Mouse (Mus musculus): ENCODE data around the gene Pla2g4d. TPM values are rescaled to one million over a fixed set of nuclear protein-coding genes. Genes with fewer than 3 reads are reported as not detected.

The Pla2g4d gene
- polyA plus RNA-seq (2015; fragmentation: Nextera tagmentation; extraction: Ambion mirVana): 0.45 and 0.48 TPM in 2 replicates

- no peaks in the 10 kb centered on the region for H3K9me3 ChIP-seq
- ATAC-seq (ENCODE audit: insufficient number of reproducible peaks, low FRiP score, low TSS enrichment, low read depth): no peak
- no peak within 1 kb of the TSS for H3K4me3 ChIP-seq
- 66% methylated on average over 5 of the region's 5 CpGs for WGBS
- no peaks in the 10 kb centered on the region for H3K27me3 ChIP-seq
- no peak within 1 kb of the TSS for H3K4me2 ChIP-seq
- no peak within 1 kb of the TSS for H3K27ac ChIP-seq
- no peaks in the 10 kb centered on the region for H3K36me3 ChIP-seq
- H3K4me1 ChIP-seq: peaks cover 1% of the 10 kb centered on the region; the same call in 1 of the 2 replicates
- no peak within 1 kb of the TSS for H3K9ac ChIP-seq
Observed at GRCm38 (mm10) chr2:120288995-120289394, at the start of gene Pla2g4d. TSS of gene Pla2g4d (minus strand) at chr2:120289197.

- H3K9ac ChIP-seq: no peak overlapping the region
- peaks cover 84% of the 10 kb centered on the region for H3K36me3 ChIP-seq
- no peak overlapping the region for H3K4me2 ChIP-seq
- no peak for ATAC-seq (ENCODE audit: insufficient number of reproducible peaks, low FRiP score, low TSS enrichment, low read depth)
- H3K4me3 ChIP-seq: no peak overlapping the region
- WGBS: 62% methylated on average over 2 of the region's 2 CpGs
- no peak overlapping the region for H3K27ac ChIP-seq
- no peaks in the 10 kb centered on the region for H3K9me3 ChIP-seq
- no peaks in the 10 kb centered on the region for H3K27me3 ChIP-seq
- no peaks in the 10 kb centered on the region for H3K4me1 ChIP-seq
Observed at GRCm38 (mm10) chr2:120337886-120338285, 48.9 kb upstream of the Pla2g4d start.

- Histone ChIP-seq H3K4me3 (no peak overlapping the region), H3K4me1 (0 out of 2 replicates have a peak, but pooled peaks cover 2% of the 10 kb centered on the region), H3K9me3 (no peaks in the 10 kb centered on the region), H3K27ac (no peak overlapping the region), H3K4me2 (no peak overlapping the region), H3K9ac (no peak overlapping the region), H3K36me3 (peaks cover 76% of the 10 kb centered on the region), H3K27me3 (no peaks in the 10 kb centered on the region)
- 79% methylated on average over 4 of the region's 4 CpGs for WGBS
- no peak for ATAC-seq (ENCODE audit: insufficient number of reproducible peaks, low FRiP score, low TSS enrichment, low read depth)
Observed at GRCm38 (mm10) chr2:120331575-120331974, 42.6 kb upstream of the Pla2g4d start.

- Histone ChIP-seq H3K4me2 (no peak overlapping the region), H3K36me3 (peaks cover 37% of the 10 kb centered on the region)
Observed at GRCm38 (mm10) chr2:120315077-120315476, 26.1 kb upstream of the Pla2g4d start.

GRCm38 (mm10) chr2:120314487-120314886 lies 25.5 kb upstream of the Pla2g4d start:
- WGBS: 67% methylated on average over 4 of the region's 4 CpGs
- Histone ChIP-seq H3K36me3 (peaks cover 35% of the 10 kb centered on the region), H3K27me3 (no peaks in the 10 kb centered on the region), H3K4me3 (no peak overlapping the region), H3K4me2 (no peak overlapping the region), H3K9me3 (no peaks in the 10 kb centered on the region), H3K9ac (no peak overlapping the region), H3K4me1 (peaks cover 5% of the 10 kb centered on the region; the same call in 1 of the 2 replicates), H3K27ac (no peak overlapping the region; the same call in 1 of the 2 replicates)
- ATAC-seq (ENCODE audit: insufficient number of reproducible peaks, low FRiP score, low TSS enrichment, low read depth): no peak

More at GRCm38 (mm10) chr2:120315077-120315476, 26.1 kb upstream of the Pla2g4d start:
- 56% methylated on average over 4 of the region's 4 CpGs for WGBS
- Histone ChIP-seq H3K27ac (no peak overlapping the region), H3K9ac (no peak overlapping the region), H3K9me3 (no peaks in the 10 kb centered on the region), H3K27me3 (no peaks in the 10 kb centered on the region), H3K4me3 (no peak overlapping the region), H3K4me1 (peaks cover 5% of the 10 kb centered on the region; the same call in 1 of the 2 replicates)
- ATAC-seq (ENCODE audit: insufficient number of reproducible peaks, low FRiP score, low TSS enrichment, low read depth): no peak

- Histone ChIP-seq H3K4me1 (peaks cover 5% of the 10 kb centered on the region; the same call in 1 of the 2 replicates), H3K4me3 (no peak within 1 kb of the TSS), H3K36me3 (peaks cover 30% of the 10 kb centered on the region), H3K4me2 (no peak within 1 kb of the TSS), H3K27me3 (no peaks in the 10 kb centered on the region), H3K9ac (no peak within 1 kb of the TSS), H3K27ac (no peak within 1 kb of the TSS; the same call in 1 of the 2 replicates), H3K9me3 (no peaks in the 10 kb centered on the region)
- no peak for ATAC-seq (ENCODE audit: insufficient number of reproducible peaks, low FRiP score, low TSS enrichment, low read depth)
- WGBS: 31% methylated on average over 3 of the region's 3 CpGs
Observed at GRCm38 (mm10) chr2:120313976-120314375, 25.0 kb upstream of the Pla2g4d start, which contains the start of gene Pla2g4f. TSS of gene Pla2g4f (minus strand) at chr2:120314165.

- no peaks in the 10 kb centered on the region for H3K9me3 ChIP-seq
- 81% methylated on average over 7 of the region's 7 CpGs for WGBS
Observed at GRCm38 (mm10) chr2:120312276-120312825, 23.4 kb upstream of the Pla2g4d start.

GRCm38 (mm10) chr2:120304113-120304512 lies 15.1 kb upstream of the Pla2g4d start:
- Histone ChIP-seq H3K9ac (no peak overlapping the region), H3K4me1 (no peaks in the 10 kb centered on the region), H3K27me3 (no peaks in the 10 kb centered on the region), H3K36me3 (no peaks in the 10 kb centered on the region), H3K27ac (no peak overlapping the region), H3K4me2 (no peak overlapping the region), H3K4me3 (no peak overlapping the region), H3K9me3 (no peaks in the 10 kb centered on the region)
- ATAC-seq (ENCODE audit: insufficient number of reproducible peaks, low FRiP score, low TSS enrichment, low read depth): no peak
- 13% methylated on average over 3 of the region's 3 CpGs for WGBS

More at GRCm38 (mm10) chr2:120312276-120312825, 23.4 kb upstream of the Pla2g4d start:
- H3K4me1 ChIP-seq: peaks cover 5% of the 10 kb centered on the region; the same call in 1 of the 2 replicates
- no peak for ATAC-seq (ENCODE audit: insufficient number of reproducible peaks, low FRiP score, low TSS enrichment, low read depth)
- no peaks in the 10 kb centered on the region for H3K27me3 ChIP-seq
- H3K4me3 ChIP-seq: no peak overlapping the region
- no peak overlapping the region for H3K9ac ChIP-seq
- H3K4me2 ChIP-seq: no peak overlapping the region
- H3K36me3 ChIP-seq: peaks cover 14% of the 10 kb centered on the region
- H3K27ac ChIP-seq: no peak overlapping the region

- H3K9me3 ChIP-seq: no peaks in the 10 kb centered on the region
- no peaks in the 10 kb centered on the region for H3K27me3 ChIP-seq
- WGBS: 90% methylated on average over 6 of the region's 6 CpGs
Observed at GRCm38 (mm10) chr2:120301076-120301475, 12.1 kb upstream of the Pla2g4d start.

GRCm38 (mm10) chr2:120299866-120300265 lies 10.9 kb upstream of the Pla2g4d start:
- no peak for ATAC-seq (ENCODE audit: insufficient number of reproducible peaks, low FRiP score, low TSS enrichment, low read depth)

More at GRCm38 (mm10) chr2:120301076-120301475, 12.1 kb upstream of the Pla2g4d start:
- Histone ChIP-seq H3K4me2 (no peak overlapping the region), H3K27ac (no peak overlapping the region), H3K4me3 (no peak overlapping the region), H3K36me3 (no peaks in the 10 kb centered on the region), H3K9ac (no peak overlapping the region), H3K4me1 (no peaks in the 10 kb centered on the region)
- ATAC-seq (ENCODE audit: insufficient number of reproducible peaks, low FRiP score, low TSS enrichment, low read depth): no peak

GRCm38 (mm10) chr2:120296160-120296559 lies 7.2 kb upstream of the Pla2g4d start:
- no peaks in the 10 kb centered on the region for H3K9me3 ChIP-seq
- no peak for ATAC-seq (ENCODE audit: insufficient number of reproducible peaks, low FRiP score, low TSS enrichment, low read depth)
- H3K27ac ChIP-seq: no peak overlapping the region
- no peak overlapping the region for H3K9ac ChIP-seq
- no peaks in the 10 kb centered on the region for H3K4me1 ChIP-seq
- no peak overlapping the region for H3K4me3 ChIP-seq
- H3K27me3 ChIP-seq: no peaks in the 10 kb centered on the region
- H3K36me3 ChIP-seq: no peaks in the 10 kb centered on the region
- WGBS: 12% methylated on average over 2 of the region's 2 CpGs
- no peak overlapping the region for H3K4me2 ChIP-seq

More at GRCm38 (mm10) chr2:120299866-120300265, 10.9 kb upstream of the Pla2g4d start:
- no peaks in the 10 kb centered on the region for H3K9me3 ChIP-seq
- no peaks in the 10 kb centered on the region for H3K4me1 ChIP-seq
- no peak overlapping the region for H3K4me2 ChIP-seq
- no peak overlapping the region for H3K4me3 ChIP-seq
- WGBS: 79% methylated on average over 4 of the region's 4 CpGs
- H3K27me3 ChIP-seq: no peaks in the 10 kb centered on the region
- H3K27ac ChIP-seq: no peak overlapping the region
- no peaks in the 10 kb centered on the region for H3K36me3 ChIP-seq
- H3K9ac ChIP-seq: no peak overlapping the region

GRCm38 (mm10) chr2:120291471-120292078 lies 2.6 kb upstream of the Pla2g4d start:
- no peak for ATAC-seq (ENCODE audit: insufficient number of reproducible peaks, low FRiP score, low TSS enrichment, low read depth)
- H3K27me3 ChIP-seq: no peaks in the 10 kb centered on the region
- 81% methylated on average over 8 of the region's 9 CpGs for WGBS
- no peak overlapping the region for H3K4me3 ChIP-seq
- no peaks in the 10 kb centered on the region for H3K36me3 ChIP-seq
- H3K9ac ChIP-seq: no peak overlapping the region
- no peak overlapping the region for H3K27ac ChIP-seq
- no peaks in the 10 kb centered on the region for H3K4me1 ChIP-seq
- H3K4me2 ChIP-seq: no peak overlapping the region
- no peaks in the 10 kb centered on the region for H3K9me3 ChIP-seq
